Mouse (Mus musculus): ENCODE measurements around the gene Tll2.

GRCm38 (mm10) chr19:41176881-41177280 is 29.8 kb downstream of the Tll2 start:
- no peak for TF ChIP-seq CTCF (IDR thresholded peaks at IDR 0.05; ENCODE audit: low read depth)
- TF ChIP-seq EP300 (IDR thresholded peaks at IDR 0.05; ENCODE audit: low read depth), result no peak
